Mouse (Mus musculus) hindbrain, embryonic 12.5 days (tissue): ENCODE measurements at regions not wholly inside any gene's neighbourhood (a gene's known extent, or its start where the extent isn't known, plus 50 kb on each side); places are given as distances from the start of the nearest gene placed in this dataset.

Experiments
- ATAC-seq: fragments of 200-750 bp; cut with Nextera tagmentation; 2 replicates; pipeline ENCODE4 v1.8.0; 2017; ENCODE audit warnings: moderate TSS enrichment; ENCODE audit not compliant: low FRiP score
- H3K27ac ChIP-seq: fragments of 300-500 bp; sonication (generic); 2 replicates; pipeline ENCODE4 v1.5.1; 2016; ENCODE audit warnings: mild to moderate bottlenecking
- H3K27me3 ChIP-seq: fragments of 300-500 bp; sonication (generic); 2 replicates; pipeline ENCODE4 v1.6.1; 2016; ENCODE audit warnings: mild to moderate bottlenecking
- H3K36me3 ChIP-seq: fragments of 300-500 bp; sonication (generic); 2 replicates; pipeline ENCODE4 v1.6.1; 2016; ENCODE audit warnings: mild to moderate bottlenecking
- H3K4me1 ChIP-seq: fragments of 300-500 bp; sonication (generic); 2 replicates; pipeline ENCODE4 v1.6.1; 2016
- H3K4me2 ChIP-seq: fragments of 300-500 bp; sonication (generic); replicated peaks from 2 replicates; pipeline ENCODE4 v1.6.1; 2016; ENCODE audit warnings: mild to moderate bottlenecking
- H3K4me3 ChIP-seq: fragments of 300-500 bp; sonication (generic); 2 replicates; pipeline ENCODE4 v1.5.1; 2016; ENCODE audit warnings: mild to moderate bottlenecking
- H3K9ac ChIP-seq: fragments of 300-500 bp; sonication (generic); 2 replicates; pipeline ENCODE4 v1.6.1; 2016; ENCODE audit warnings: mild to moderate bottlenecking, moderate library complexity
- H3K9me3 ChIP-seq: fragments of 300-500 bp; sonication (generic); replicated peaks from 2 replicates; pipeline ENCODE4 v1.6.1; 2016; ENCODE audit warnings: mild to moderate bottlenecking
- WGBS: fragments of 180-500 bp; shearing (Covaris S2); methylation state at CpG from one replicate; pipeline ENCODE4 v1.1.7; 2016; 5-methylcytosine and 5-hydroxymethylcytosine counted together

DNA sequence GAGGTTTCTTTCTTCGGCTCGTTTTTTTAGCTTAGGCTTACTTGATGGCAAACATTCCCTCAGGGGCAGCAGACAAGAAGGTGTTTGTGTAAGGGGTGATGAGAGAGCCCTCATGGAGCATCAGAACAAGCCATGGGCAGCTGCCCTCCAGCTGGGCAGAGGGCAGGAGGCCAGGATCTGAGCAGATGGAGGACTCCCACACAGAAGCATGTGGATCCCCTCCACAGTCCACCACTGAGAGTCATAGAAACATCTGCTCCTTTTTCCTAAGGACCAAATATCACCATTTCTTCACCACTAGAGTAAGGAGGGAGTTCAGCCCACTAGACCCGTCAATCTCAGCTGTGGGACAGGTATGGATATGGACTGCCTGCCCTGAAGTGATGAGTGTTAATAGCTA lies 214.4 kb downstream of the Qk start:
- Histone ChIP-seq H3K27me3 (no peaks in the 10 kb centered on the region), H3K9me3 (no peaks in the 10 kb centered on the region), H3K4me2 (no peak overlapping the region), H3K36me3 (no peaks in the 10 kb centered on the region), H3K27ac (no peak overlapping the region), H3K4me3 (no peak overlapping the region), H3K9ac (no peak overlapping the region), H3K4me1 (peaks cover 15% of the 10 kb centered on the region)
- no peak for ATAC-seq
- WGBS = 79% methylated on average over 3 of the region's 3 CpGs

- Histone ChIP-seq H3K4me3 (no peak overlapping the region), H3K9me3 (no peaks in the 10 kb centered on the region), H3K4me2 (no peak overlapping the region), H3K9ac (no peak overlapping the region), H3K36me3 (no peaks in the 10 kb centered on the region), H3K27me3 (no peaks in the 10 kb centered on the region), H3K4me1 (no peaks in the 10 kb centered on the region), H3K27ac (no peak overlapping the region)
- WGBS = 71% methylated on average over 4 of the region's 4 CpGs
- no peak for ATAC-seq
Measured at GRCm38 (mm10) chr17:10098199-10098598, 221.5 kb downstream of the Qk start.

GRCm38 (mm10) chr17:10097691-10098090 lies 222.0 kb downstream of the Qk start:
- Histone ChIP-seq H3K36me3 (no peaks in the 10 kb centered on the region), H3K27me3 (no peaks in the 10 kb centered on the region), H3K9ac (no peak overlapping the region), H3K9me3 (no peaks in the 10 kb centered on the region), H3K27ac (no peak overlapping the region), H3K4me1 (no peaks in the 10 kb centered on the region), H3K4me3 (no peak overlapping the region), H3K4me2 (no peak overlapping the region)
- ATAC-seq = no peak

DNA sequence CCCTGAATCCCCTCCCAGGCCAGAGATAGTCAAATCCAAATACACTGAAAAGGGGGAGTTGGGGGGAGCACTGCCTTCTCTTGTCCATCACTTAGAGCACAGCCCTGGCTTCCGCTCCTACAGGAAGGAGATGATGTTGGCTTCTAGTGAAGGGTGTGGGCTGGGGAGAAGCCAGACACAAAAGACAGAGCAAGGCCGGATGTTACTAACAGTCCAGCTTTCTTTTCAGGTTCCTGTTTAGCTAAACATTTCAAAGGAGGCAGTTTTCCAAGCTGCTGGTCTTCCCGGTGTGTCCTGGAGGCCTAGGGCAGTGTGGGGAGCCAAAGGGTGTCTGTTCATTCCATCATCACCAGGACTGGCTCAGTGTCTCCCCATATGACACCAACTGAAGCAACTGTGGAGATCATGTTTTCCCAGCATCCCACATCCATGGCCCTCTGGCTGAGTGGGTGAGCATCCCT lies 223.8 kb downstream of the Qk start:
- Histone ChIP-seq H3K9ac (no peak overlapping the region), H3K27ac (no peak overlapping the region), H3K27me3 (no peaks in the 10 kb centered on the region), H3K36me3 (no peaks in the 10 kb centered on the region), H3K9me3 (peaks cover 7% of the 10 kb centered on the region; the same call in 1 of the 2 replicates), H3K4me3 (no peak overlapping the region), H3K4me2 (no peak overlapping the region), H3K4me1 (no peaks in the 10 kb centered on the region)
- 87% methylated on average over 3 of the region's 3 CpGs for WGBS
- ATAC-seq = no peak

- Histone ChIP-seq H3K9me3 (peaks cover 7% of the 10 kb centered on the region; the same call in 1 of the 2 replicates), H3K27ac (no peak overlapping the region), H3K36me3 (no peaks in the 10 kb centered on the region), H3K9ac (no peak overlapping the region), H3K27me3 (no peaks in the 10 kb centered on the region), H3K4me2 (no peak overlapping the region), H3K4me3 (no peak overlapping the region), H3K4me1 (no peaks in the 10 kb centered on the region)
- WGBS = 83% methylated on average over 3 of the region's 3 CpGs
- no peak for ATAC-seq
Measured at GRCm38 (mm10) chr17:10094108-10094521, 225.5 kb downstream of the Qk start.

DNA sequence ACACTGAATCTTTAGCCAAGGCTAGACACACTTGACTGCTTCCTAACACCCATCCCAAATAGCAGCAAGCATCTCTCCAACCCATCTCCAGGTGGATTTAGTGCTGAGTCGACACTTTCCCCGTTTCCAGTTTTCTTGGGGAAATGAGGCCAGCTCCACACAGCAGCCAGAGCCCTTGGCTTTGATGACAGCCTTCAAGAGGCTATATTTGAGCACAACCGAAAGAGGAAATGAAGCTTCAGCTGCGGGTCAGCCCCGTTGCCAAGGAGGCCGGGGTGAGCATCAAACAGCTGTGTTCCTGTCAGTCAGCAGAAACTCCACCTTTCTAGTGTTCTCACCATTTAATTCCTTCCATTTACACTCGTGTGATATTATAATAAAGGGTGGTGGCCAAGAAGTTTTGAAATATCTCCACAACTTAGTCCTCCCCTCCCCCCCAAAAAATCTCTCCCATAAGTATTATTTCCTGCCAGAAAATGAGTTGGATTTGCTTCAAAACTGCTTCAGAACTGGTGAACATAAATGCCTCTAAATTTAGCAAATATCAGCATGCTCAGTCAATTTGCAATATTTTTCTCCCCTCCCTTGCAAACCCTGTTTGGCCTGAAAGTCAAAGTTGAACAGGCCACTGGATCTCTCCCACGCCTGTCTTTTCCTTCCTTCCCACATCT lies 226.1 kb downstream of the Qk start:
- Histone ChIP-seq H3K4me2 (no peak overlapping the region), H3K4me1 (no peaks in the 10 kb centered on the region), H3K9me3 (peaks cover 7% of the 10 kb centered on the region; the same call in 1 of the 2 replicates), H3K9ac (no peak overlapping the region), H3K27ac (no peak overlapping the region), H3K27me3 (no peaks in the 10 kb centered on the region), H3K4me3 (no peak overlapping the region), H3K36me3 (no peaks in the 10 kb centered on the region)
- 75% methylated on average over 8 of the region's 8 CpGs for WGBS
- no peak for ATAC-seq

GRCm38 (mm10) chr17:10087192-10087886 lies 232.3 kb downstream of the Qk start:
- Histone ChIP-seq H3K36me3 (no peaks in the 10 kb centered on the region), H3K27ac (no peak overlapping the region), H3K27me3 (no peaks in the 10 kb centered on the region), H3K4me2 (no peak overlapping the region), H3K9me3 (peaks cover 6% of the 10 kb centered on the region; the same call in 1 of the 2 replicates), H3K9ac (no peak overlapping the region), H3K4me3 (no peak overlapping the region), H3K4me1 (no peaks in the 10 kb centered on the region)
- 73% methylated on average over 7 of the region's 7 CpGs for WGBS
- no peak for ATAC-seq

GRCm38 (mm10) chr17:10086558-10086957 lies 233.1 kb downstream of the Qk start:
- no peak overlapping the region for H3K4me3 ChIP-seq
- H3K36me3 ChIP-seq = no peaks in the 10 kb centered on the region
- H3K4me1 ChIP-seq = no peaks in the 10 kb centered on the region
- H3K27ac ChIP-seq = no peak overlapping the region
- no peak for ATAC-seq
- H3K27me3 ChIP-seq = no peaks in the 10 kb centered on the region
- H3K9ac ChIP-seq = no peak overlapping the region
- H3K9me3 ChIP-seq = 0 out of 2 replicates have a peak, but pooled peaks cover 3% of the 10 kb centered on the region
- WGBS = 93% methylated on average over 2 of the region's 2 CpGs
- H3K4me2 ChIP-seq = no peak overlapping the region

DNA sequence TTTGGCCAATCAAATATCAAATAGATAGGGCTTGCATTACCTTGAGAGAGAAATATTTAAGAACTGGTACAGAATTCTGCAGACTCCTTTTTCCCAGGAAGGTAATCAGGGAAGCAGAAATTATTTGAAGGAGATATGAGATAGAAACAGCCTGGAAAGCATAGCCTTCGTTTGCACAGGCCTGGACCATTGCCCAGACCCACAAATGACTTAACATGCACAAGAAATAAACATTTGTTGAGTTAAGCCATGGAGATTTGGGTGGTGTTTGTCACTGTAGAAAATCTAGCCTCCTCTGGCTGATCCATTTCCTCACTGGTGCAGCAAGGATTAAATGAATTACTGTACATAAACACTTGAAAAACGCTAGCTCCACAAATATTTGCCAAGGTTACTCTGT lies 233.5 kb downstream of the Qk start:
- H3K27ac ChIP-seq = no peak overlapping the region
- H3K9me3 ChIP-seq = 0 out of 2 replicates have a peak, but pooled peaks cover 1% of the 10 kb centered on the region
- ATAC-seq = no peak
- H3K9ac ChIP-seq = no peak overlapping the region
- no peaks in the 10 kb centered on the region for H3K36me3 ChIP-seq
- 86% methylated on average over 2 of the region's 2 CpGs for WGBS
- no peak overlapping the region for H3K4me3 ChIP-seq
- H3K27me3 ChIP-seq = no peaks in the 10 kb centered on the region
- H3K4me2 ChIP-seq = no peak overlapping the region
- H3K4me1 ChIP-seq = no peaks in the 10 kb centered on the region

- 56% methylated on average over 10 of the region's 10 CpGs for WGBS
- no peak for ATAC-seq
Measured at GRCm38 (mm10) chr17:10081721-10082120, 237.9 kb downstream of the Qk start.

GRCm38 (mm10) chr17:10079853-10080650 lies 239.6 kb downstream of the Qk start:
- Histone ChIP-seq H3K9me3 (no peaks in the 10 kb centered on the region), H3K36me3 (no peaks in the 10 kb centered on the region), H3K27me3 (no peaks in the 10 kb centered on the region), H3K9ac (no peak overlapping the region), H3K27ac (no peak overlapping the region), H3K4me3 (no peak overlapping the region), H3K4me2 (no peak overlapping the region), H3K4me1 (peaks cover 11% of the 10 kb centered on the region)
- WGBS = 77% methylated on average over 15 of the region's 15 CpGs
- ATAC-seq = peak; percentile 43; the same call in 1 of the 2 replicates

More at GRCm38 (mm10) chr17:10081721-10082120, 237.9 kb downstream of the Qk start:
- H3K4me3 ChIP-seq = no peak overlapping the region
- H3K9me3 ChIP-seq = no peaks in the 10 kb centered on the region
- peaks cover 11% of the 10 kb centered on the region for H3K4me1 ChIP-seq
- H3K36me3 ChIP-seq = no peaks in the 10 kb centered on the region
- no peak overlapping the region for H3K9ac ChIP-seq
- H3K27ac ChIP-seq = no peak overlapping the region
- no peak overlapping the region for H3K4me2 ChIP-seq
- H3K27me3 ChIP-seq = no peaks in the 10 kb centered on the region
